Mouse (Mus musculus) thymus, postnatal 0 days (tissue): ENCODE results near the gene Gm21985. TPM values are rescaled to one million over a fixed set of nuclear protein-coding genes. Genes with fewer than 3 reads are reported as not detected.
"Not testable (repeated sequence)": the region's sequence is repeated elsewhere in the genome, so short reads cannot be mapped to it uniquely, and the experiment has no call there.

Experiments
- DNase-seq: peaks from one replicate; pipeline ENCODE4 v3.0.0-alpha.2; 2015; ENCODE audit warnings: low spot score
- polyA plus RNA-seq: library from polyadenylated mRNA; unstranded; fragments of >200 nt; fragmentation: Nextera tagmentation; extraction: Ambion mirVana; gene quantifications from 2 replicates; pipeline ENCODE4 v1.2.1, GENCODE M21; 2015

The Gm21985 gene
- polyA plus RNA-seq, 1 experiment from 2014 or later, result not detected

DNA sequence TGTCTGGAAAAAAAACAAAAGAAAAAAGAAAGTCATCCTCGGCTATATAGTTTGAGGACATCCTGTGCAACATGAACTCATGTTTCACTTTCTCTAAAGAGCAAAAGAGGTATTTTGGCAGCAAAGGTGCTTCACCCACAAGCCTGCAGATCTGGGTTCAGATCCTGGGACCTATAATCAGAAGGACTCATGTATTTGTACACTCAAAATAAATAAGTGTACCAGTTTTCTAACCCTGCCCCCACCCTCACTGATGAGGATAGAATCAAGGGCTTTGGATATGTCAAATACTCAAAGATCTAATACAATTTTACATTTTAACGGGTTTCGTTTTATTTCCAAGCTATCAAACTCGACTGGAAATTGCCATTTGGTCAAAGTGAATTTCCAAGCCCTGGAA is 1.8 kb upstream of the Gm21985 start:
- DNase-seq, result no peak

DNA sequence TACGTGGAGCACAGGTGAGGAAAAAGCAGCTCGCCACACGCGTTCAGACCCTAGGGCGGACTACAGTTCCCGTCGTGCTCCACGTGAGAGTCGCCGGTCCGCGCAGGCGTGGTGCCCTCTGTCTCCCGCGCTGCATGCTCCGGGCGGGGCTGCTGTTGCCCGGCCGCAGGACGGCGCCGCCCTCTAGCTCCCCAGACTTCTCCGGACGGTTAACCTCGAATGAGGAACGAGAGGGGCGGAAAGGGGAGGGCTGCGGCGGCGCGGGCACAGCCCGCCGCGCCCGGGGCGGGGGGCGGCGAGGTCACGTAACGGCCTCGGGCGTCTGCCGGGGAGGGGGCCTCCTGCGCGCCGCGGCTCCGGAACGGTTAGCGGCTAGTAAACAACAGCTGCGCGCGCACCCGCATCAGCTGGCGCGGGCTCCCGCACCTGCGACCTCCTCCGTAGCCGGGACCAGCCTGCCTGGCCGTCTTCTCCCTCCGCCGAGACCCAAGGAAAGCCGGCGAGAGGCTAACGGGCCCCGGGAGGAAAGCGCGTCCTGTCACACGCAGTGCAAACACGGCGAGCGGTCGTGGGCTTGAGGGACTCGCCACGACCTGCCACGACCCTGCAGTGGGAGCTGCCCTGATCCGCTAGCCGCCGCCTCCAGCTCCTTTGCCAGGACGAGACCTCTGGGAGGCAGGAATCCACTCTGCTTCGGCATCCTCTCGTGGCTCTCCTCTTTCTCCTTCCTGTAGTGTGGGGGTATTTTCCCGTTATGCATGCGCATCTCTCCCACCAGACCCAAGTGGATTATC is 469 bp upstream of the Gm21985 start, which contains the start of gene Slc12a6:
Gene Slc12a6 (plus strand): TSS at position 378 of the 794 bp plus-strand sequence.
- peak; percentile 94 for DNase-seq

DNA sequence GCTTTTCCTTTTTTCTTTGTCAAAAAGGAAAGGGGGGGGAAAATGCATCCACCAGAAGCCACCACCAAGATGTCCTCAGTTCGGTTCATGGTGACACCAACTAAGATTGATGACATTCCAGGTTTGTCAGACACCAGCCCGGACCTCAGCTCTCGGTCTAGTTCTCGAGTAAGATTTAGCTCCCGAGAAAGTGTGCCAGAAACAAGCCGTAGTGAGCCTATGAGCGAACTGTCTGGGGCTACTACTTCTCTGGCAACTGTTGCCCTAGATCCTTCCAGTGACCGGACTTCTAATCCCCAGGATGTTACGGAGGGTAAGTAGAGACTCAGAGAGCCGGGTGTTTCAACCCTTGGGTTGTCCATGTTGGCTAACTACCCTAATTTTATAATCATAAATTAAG is 666 bp downstream of the Gm21985 start:
- peak; percentile 21 for DNase-seq

DNA sequence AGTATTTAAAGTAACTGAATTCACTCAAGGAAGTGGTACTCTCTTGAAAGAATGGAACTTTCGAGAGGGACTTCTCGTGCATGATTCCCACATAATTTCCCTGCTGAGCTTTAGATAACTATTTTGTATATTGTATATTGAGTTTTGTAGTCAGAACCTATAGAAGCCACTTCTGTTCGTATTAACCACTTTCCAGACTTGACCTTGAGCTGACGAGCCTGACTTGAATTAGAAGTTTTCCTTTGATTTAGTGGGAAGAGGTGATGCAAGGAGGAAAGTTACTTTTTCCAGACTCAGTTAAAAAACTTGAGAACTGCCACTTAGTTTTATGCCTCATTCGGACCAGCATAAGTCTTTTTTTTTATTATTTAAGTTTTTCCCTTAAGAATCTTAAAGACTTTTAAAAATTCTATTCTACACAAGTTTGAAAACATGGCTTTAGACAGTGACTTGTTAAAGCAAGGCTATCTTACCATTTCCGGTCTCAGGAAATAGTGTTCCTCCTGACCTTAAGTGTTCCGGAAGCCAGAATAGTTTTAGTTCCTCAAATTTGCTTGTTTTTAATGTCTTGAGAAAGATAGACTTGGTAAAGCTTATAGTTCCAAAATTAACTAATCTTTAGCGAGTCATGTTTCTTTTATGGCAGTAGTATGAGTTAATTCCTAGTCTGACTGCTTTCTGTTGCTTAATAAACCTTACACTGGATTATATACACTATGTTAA is 1.6 kb downstream of the Gm21985 start:
- DNase-seq, result no peak

DNA sequence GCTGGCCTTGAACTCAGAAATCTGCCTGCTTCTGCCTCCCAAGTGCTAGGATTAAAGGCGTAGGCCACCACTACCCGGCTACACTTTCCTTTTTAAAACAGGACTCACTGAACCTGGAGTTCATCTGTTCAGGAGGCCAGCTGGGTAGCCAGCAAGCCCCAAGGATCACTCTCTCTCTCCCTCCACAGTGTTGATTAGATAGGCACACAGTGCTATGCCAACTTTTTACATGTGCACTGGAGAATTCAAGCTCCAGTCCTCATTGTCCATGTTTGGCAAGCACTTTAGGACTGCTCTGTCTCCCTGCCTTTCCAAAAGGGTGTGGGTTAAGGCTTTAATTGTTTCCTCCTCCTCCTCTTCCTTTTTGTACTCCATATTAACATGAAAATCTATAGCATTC is 3.9 kb downstream of the Gm21985 start:
- DNase-seq, result no peak

DNA sequence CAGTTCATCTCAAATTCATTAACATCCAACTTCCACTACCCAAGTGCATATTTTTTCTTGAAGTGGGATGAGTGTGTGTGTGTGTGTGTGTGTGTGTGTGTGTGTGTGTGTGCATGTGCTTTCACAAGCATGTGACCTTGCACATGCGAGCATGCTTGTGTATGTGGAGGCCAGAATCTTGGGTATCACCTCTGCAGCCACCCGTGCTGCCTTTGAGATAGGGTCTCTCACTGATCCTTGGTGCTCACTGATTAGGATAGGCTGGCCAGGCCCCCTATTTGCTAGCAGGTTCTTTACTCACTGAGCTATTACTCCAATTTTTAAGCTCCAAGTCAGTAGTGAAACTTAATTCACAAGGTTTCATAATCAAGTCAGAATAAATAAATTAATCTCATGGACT is 6.8 kb downstream of the Gm21985 start:
- DNase-seq, result no peak

DNA sequence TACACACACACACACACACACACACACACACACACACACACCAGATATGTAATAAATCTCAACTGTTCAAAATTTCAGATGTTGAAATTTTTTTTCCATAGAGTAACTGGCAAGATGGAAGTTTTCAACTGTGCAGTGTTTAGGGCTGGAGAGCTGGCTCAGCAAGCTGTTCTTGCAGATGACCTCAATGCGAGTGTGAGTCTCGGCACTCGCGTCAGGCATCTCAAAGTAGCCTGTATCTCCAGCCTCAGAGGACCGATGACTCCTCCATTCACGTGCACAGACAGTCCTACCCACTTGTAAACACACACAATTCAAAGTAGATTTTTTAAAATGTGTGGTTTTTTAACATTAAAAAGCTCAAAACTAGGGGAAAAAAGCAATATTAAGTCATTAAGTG is 7.4 kb downstream of the Gm21985 start:
- no peak for DNase-seq

DNA sequence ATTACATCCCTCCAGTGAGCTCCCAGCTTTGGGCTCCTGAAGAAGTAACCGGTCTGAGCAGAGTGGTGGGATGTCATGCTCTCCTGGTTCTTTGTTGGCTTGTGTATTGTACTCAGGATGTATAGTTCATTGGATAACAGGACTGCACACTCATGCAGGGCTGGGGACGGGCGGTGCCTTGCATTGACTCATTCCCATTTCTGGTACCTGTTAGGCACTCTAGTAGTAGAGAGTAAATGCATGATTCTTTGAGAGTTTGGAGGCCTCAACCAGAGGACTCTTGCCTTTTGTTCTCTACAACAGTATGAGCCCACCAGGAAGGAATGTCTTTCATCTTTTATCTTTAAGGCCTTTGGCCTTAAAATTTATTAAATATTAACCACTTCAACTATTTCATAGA is 10.8 kb downstream of the Gm21985 start:
- DNase-seq, result no peak

DNA sequence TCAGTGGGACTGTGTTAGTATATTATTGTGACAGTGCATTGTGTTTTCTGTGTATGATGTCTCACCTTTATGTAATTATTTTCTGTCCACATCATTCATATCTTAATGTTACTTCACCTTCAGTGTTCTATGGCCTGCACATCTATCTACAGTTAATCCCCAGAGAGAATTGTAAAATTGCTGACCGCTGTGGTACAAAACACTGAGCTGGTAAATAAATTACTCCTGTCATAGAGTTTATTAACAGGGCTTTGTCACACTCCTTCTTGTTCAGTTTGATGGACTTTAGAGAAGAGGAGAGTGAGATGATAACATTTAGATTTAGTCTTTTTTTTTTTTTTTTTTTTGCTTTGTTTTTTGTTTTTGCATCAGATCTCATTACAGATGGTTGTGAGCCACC is 16.7 kb downstream of the Gm21985 start:
- no peak for DNase-seq

DNA sequence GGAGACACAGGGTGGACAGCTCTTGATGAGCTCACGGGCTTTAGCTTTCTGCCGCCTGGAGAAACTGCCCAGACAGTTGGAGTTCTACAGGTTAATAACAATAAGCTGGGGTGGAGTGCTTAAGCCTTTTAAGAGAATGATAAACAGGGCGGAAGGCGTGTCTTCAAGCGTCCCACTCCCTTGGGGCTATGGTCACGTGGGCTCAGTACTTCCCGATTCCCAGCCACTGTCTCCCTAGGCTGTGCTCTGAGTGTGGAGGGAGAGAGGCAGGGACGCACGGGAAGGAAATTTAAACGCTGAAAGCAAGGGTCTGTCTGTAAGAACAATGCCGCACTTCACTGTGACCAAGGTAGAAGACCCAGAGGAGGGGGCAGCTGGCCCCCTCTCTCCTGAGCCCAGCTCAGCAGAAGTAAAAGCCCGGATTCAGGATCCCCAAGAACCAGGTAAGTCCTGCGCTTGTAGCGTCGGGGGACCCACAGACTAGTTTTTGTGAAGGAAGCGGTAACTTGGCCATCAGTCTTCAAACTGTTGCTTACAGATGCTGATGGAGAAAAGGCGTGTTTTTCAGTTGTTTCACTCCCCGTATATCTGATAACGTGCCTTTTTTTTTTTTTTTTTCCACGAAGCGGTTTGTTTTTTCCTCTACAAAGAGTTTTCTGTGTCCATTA is 18.4 kb downstream of the Gm21985 start:
- DNase-seq, result peak; percentile 26

DNA sequence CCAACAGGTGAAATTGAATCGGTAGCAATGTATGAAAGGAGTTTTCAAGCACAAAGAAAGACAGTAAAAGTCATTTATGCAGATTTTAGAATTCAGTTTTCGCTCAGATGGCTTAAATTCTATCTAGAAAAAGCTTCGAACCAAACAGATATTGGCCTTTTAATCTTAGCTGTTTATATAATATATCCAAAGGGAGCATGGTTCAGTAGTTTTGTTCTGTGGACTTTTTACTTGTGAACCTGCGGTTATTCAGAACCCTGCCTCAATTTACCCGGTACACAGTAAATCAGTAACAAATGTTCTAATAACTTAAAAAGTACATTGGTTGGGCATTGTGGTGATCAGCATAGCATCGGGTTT is 18.9 kb downstream of the Gm21985 start:
- DNase-seq, result no peak

DNA sequence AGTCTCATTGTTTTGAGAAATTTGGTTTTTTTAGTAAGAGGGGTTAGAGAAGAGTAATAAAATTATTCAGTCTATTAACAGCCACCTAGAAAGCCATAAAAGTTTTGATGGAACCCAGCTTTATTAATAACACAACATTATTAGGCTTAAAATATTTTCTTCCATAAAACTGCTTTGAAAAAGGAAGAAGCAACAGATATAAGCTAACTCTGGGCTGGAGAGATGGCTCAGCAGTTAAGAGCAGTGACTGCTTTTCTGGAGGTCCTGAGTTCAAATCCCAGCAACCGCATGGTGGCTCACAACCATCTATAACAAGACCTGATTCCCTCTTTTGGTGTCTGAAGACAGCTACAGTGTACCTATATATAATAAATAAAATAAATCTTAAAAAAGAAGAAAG is 19.9 kb downstream of the Gm21985 start:
- DNase-seq, result not testable (repeated sequence)

DNA sequence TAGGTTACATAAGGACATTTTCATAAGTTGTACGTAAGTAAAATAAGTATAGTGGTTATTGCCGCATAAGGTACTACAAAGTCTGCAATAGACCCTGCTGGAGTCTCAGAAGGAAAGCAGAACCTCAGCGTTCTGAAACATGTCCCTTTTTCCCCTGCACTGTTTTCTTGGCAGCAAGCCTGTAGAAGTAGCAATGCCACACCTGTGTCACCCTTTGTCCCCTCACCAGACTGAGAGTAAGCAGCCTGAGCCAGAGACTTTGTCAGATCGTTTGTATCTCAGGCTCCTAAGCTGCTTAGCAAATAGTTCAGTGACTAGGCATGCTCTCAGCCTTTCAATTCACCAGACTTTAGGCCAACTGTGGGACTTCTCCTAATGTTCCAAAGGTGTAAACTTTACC is 20.9 kb downstream of the Gm21985 start:
- DNase-seq, result no peak

DNA sequence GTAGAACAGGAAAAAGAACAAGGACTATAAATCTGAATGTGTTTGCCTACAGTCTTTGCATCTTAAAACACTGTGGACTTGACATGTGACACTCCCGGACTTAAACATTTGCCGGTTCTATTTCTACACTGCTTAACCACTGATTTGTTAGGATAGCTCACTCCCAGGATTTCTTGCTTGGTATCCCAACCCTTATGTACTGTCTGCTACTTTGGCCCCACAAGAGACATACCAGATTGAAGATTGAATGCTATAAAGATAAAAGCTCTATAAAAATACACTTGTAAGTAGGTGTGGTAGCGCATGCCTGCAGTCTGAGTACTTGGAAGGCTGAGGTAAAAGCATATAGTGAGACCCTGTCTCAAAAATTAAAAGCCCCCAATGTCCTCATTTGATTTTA is 23.4 kb downstream of the Gm21985 start:
- DNase-seq, result no peak

DNA sequence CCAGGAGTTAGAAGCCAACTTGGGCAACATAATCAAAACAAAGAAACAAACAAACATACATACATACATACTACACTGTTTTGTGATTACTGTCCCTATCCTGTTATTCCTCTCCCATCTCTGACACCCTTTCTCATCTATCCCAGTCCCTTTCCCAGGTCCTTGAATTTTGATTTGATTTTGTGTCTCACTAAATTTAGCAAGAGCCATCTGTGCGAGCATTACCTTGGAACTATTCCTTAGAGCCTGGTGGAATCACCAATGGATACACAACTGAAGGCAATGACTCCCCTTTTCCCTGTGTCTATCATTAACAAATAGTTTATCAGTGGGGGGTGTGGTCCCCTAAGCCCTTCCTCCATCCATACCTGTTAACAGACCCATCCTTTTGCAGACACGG is 26.7 kb downstream of the Gm21985 start:
- DNase-seq, result no peak

DNA sequence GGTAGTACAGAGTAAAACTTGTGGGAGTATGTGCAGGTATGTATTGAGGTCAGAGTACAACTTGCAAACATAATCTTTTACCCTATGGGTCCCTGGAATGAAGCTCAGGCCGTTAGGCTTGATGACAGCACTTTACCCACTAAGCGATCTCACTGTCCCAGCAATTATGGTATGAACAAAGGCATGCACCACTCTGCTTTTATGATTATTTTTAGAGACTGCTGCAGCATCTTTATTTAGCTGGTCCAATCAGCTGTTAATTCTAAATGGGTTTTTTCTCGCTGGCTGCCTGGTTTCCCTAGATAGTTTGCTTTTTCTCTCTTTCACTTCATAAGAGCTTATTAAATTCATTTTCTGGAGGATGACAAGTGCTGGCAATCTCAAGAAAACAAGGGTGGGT is 30.1 kb downstream of the Gm21985 start:
- no peak for DNase-seq

DNA sequence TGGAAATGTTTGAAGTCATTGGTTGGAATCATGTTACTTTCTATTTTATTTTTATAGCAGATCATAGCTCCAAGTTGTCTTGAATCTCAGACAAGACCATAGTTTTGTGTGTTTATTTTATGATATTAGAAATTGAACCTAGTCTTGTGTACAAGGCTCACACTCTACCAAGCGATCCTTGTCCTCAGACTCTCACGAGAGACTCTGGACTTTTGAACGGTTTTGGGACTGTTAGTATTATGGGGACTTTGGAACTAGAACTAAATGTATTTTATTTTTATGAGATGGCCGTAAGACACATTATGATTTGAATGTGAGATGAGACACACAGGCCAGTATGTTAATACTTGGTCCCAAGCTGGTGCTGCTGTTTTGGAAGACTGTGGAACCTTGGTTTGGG is 32.1 kb downstream of the Gm21985 start:
- DNase-seq, result no peak

DNA sequence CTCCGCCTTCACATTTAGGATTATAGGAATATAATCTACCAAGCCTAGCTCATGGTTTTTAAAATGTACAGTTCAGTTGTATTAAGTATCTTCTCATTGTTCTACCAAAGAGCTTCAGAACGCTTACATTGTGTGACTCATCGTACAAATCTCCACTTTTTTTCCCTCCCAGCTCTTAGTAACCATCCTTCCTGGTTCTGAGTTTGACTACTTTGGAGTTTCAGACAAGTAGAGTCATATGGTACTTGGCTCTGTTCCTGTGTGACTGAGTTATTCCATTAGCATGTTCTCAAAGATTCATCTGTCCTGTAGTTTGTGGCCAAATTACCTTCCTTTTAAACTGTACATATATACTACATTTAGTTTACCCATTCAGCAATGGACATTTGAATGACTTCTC is 42.6 kb downstream of the Gm21985 start:
- DNase-seq, result no peak

DNA sequence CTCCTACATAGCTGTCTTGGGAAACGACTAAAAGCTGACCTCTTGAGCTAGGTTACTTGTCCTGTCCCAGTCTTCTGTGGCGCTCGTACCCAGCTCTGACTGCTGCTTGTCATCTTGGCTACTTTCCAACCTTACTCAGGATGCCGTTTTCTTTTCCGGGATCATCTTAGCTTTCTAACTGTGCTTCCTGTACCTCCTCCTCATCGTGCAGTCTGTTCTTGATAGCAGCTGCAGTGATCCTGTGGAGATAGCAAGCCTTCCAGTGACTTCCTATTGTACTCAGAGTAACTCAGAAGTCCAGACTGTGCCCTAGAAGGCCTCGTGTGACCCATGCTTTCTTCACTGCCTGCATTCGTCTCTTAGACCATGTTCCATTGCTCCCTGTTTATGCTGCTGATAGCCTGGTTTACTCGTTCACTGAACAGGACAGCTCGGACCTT is 43.1 kb downstream of the Gm21985 start:
- no peak for DNase-seq

DNA sequence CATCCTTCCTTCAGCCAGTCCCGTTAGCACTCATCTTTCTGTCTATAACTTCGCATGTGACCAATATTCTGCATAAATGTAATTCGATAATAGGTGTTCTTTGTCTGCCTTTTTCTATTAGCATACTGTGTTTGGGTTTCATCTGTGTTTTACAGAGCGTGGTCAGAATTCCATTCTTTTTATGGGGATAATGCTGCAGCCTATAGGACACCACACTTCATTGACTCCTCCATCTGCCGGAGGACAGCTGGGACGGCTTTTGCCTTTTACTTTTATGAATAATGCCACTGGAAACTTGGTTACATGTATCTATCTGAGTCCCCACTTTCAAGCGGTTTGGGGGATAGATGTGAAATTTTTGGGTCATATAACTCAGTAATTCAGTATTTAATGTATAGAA is 49.5 kb downstream of the Gm21985 start:
- DNase-seq, result no peak

DNA sequence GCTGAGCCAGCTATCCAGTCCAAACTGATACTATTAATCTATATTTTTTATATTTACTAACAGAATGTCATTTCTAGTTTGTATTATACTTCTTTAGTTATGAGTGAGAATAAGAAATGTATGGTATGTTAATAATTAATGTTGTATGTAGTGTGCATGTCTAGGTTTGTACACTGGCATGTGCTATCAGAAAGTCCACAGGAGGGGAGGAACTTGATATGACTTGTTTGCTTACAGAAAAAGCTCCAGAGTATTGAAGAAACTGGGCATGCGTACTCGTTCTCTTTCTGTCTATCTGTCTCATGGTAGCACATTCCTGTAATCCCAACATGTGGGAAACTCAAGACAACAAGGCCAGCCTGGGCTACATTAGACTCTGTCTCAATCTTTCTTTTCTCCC is 52.1 kb downstream of the Gm21985 start:
- no peak for DNase-seq

DNA sequence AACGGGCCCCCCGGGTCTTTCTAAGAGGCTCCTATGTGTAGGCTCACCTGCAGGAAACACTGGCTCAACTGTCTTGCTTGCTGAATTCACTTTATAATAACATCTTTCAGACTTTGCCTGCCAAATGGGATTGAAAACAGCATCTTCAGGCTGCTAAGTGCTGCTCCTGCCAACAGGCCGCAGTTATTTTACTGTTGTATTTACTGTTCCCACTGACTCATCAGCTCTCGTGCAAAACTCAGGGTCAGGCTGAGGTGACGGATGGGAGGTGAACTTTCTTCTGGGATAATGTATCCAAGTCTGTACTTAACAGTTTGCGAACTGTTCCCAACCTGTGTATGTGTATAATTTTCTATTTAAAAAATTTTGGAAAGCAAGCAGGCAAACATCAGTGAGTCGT is 52.8 kb downstream of the Gm21985 start:
- no peak for DNase-seq
